Mouse (Mus musculus) mesoderm, embryonic 11.5 days (tissue): ENCODE results near the gene Prkcsh.
A peak's percentile ranks its signal among the peaks of the same experiment; 100 is the strongest.

ENCODE experiments used
- DNase-seq: peaks from one replicate; pipeline ENCODE4 v3.0.0-alpha.2; 2012; ENCODE audit warnings: low read depth, low spot score

Gene Prkcsh

DNA sequence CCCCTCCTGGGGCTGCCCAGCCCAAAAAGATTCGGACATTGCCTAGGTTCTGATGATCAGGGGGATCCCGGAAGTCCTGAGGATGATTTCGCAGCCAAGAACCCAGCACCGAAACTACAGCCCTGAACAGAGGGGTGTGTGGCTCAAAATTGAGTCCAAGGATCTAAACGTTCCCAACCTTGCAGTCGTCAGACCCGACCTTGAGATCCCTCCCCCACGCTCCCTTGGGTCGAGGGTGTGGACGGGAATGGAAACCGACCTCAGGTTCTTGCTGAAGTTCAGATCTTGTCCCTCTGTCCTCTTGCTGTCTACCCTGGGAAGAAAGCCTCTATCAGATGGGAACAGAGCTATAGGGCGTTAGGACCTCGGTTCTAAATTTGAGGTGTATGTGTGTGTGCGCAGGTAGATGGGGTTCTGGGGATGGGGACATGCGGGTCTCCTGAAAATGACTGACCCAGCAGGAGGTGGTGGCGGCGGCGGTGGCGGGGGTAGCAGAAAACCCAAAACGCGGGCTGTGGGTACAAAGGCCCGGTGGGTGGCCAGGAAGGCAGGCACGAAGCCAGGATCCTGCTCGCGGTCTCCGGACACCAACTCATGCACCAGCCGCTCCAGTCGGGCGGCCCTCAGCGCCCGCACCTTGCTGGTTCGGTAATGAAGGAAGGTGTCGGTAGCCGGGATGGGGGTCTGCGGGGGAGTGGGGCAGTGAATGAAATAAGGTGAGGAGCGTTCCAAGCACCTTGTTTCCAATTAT, 14.8 kb upstream of the Prkcsh start:
- no peak for DNase-seq

DNA sequence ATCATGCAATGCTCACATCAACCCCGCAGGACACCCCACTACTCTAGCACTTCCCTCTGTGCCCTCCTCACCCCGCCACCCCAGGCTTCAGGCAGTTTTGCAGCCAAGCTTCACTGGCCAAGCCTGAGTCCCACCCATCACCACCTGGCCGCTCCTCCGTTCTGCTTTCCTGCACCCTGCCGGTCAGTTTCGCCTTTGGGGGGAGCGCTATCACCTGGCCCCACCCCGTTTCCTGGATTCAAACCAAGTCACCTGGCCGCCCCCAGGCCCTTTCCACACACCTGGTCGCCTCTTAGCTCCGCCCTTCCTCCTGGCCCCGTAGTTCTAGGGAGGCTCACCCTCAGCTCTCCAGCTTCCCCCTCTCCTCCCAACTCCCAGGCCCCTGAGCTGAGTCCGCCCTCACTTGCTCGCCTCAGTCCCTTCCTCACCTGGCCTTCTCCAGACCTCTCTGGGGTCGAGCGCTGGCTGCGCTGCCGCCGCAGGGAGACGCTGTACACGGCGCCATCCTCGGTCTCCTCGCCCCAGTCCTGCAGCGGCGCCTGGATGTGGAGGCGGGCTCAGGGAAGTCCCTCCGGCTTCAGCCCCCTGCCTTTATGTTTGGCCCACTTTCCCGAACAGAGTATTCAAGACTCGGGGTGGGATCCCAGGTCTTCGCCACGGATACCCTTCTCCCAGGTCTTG, 14.0 kb upstream of the Prkcsh start:
- DNase-seq: no peak

DNA sequence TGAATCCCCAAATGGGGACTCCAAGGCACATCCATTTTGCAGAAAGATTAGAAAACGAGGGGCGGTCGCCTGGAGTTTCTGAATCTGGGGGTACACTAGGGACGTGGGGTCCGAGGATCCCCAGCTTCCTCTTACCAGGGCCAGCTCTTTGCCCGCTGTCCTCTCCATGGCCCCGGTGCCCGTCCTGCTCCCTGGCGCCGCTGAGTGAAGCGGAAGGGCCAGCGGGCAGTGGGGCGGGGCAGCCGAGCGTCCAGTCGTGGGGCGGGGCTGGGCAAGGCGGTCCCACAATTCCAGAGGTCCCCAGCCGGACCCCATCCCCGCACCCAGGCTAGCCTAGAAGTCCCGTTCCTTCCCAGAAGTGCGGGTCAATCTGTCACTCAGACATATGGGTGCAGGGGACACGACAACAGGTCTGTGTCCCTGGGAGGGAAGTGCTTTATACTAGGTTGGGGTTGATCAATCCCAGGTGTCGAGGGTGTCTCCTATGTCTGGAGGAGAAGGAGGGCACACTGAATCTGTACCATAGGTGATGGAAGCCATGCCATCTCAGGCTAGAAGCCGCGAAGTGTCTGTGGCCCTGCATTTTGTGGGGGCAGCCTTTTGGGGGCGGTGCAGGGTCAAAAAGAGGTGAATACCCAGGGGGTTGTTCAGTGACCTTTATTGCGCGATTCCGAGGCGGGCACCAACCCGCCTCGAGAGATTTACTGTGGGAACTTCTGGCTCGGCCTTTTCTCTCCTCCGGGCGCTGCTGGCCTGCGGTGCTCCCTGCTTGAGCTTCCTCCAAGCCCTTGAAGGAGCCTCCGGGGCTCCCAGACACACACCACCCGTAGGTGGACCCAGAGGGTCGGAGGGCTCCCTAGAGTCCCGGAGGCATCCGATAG, 13.1 kb upstream of the Prkcsh start, which contains the start of gene Rgl3:
Gene Rgl3, minus strand, starts transcription at position 217 of the 881 bp plus-strand sequence.
- DNase-seq: peak; percentile 24

DNA sequence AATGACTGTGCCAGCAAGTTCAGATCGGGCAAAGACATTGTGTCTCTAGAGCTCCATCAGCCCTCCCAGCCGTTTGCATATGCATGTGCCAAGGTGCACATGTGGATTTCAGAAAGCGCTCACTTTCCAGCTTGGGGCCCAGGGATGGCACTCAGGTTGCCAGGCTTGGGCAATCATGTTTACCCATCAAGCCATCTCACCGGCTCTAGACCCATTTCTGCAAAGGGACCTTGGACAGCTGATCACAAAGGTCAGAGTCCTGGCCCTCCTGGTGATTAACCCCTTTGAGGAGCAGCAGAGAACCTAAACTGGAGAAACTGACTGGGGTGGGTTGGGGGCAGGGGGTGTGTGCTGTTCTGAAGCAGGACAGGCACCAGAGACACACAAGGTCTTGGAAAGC, 10.4 kb upstream of the Prkcsh start:
- no peak for DNase-seq

DNA sequence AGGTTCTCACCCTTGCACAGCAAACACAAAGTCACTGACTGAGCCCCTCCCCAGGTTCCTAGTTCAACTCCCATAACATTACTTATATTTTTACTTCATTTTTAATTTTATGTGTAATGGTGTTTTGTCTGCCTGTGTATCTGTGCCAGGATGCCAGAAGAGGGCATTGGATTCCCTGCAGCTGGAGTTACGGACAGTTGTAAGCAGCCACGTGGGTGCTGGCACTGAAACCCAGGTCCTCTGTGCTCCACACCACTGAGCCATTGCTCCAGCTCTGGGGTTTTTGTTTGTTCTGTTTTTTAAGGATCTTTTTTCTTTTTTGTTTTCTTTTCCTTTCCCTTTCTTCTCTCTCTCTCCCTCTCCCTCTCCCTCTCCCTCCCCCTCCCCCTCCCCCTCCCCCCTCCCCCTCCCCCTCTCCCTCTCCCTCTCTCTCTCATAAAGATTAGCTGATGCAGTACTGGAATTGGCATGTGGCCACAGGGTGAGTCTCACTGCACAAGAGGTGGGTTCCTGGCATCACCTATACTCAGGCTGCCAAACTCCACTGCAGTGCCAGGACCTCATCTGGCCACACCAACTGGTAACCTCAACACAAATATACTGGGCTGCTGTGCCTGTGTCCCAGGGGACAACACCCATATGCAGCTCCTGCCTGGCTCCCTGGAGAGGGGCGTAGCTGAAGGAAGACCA, 6.3 kb upstream of the Prkcsh start:
- no peak for DNase-seq

DNA sequence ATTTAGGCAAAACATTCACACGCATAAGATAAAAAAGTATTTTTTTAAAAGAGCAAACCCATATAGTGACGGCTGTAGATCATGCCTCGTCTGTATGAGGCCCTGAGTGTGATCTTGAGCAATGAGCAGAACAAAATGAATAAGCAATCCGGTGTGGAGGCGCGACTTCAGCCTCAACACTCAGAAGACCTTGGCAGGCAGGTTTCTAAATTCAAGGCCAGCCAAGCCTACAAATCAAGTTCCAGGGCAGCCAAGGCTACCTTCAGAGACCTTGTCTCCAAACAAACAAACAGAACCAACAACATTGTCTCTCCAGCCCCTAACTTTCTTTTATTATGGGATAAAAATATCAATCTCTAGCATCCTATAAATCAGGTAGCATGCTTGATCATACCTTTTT, 2.3 kb upstream of the Prkcsh start:
- no peak for DNase-seq

DNA sequence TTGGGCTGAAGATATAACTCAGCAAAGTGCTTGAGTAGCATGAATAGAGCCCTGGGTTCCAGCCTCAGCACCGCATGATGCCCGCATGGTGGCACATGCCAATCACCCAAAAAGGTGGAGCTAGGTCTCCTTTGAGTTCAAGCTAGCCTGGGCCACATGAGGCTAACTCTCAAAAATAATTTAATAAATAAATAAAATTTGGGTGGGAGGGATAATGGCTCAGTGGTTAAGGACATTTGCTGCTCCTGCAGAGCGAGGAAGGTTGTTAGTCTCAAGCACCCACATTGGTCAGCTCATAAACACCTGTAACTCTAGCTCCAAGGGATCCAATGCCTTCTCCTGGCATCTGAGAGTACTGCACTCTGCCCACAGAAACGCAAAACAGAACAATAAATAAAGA, 973 bp upstream of the Prkcsh start:
- no peak for DNase-seq

DNA sequence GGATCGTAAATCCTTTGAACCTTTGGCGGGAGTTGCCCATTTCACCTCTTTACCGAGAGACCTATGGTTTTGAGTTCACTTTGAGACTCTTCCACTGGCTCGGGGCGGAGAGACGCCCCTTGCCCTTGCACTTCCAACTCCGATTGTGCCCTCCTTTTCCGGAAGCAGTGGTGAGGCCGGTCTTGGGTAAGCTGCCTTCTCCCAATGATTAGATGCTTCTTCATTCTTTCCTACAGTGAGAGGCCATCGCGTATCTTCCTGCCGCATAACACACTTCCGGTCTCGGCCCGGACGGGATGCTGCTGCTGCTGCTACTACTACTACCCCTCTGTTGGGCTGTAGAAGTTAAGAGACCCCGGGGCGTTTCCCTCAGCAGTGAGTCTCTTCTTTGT, 553 bp downstream of the Prkcsh start:
- DNase-seq: peak; percentile 47

DNA sequence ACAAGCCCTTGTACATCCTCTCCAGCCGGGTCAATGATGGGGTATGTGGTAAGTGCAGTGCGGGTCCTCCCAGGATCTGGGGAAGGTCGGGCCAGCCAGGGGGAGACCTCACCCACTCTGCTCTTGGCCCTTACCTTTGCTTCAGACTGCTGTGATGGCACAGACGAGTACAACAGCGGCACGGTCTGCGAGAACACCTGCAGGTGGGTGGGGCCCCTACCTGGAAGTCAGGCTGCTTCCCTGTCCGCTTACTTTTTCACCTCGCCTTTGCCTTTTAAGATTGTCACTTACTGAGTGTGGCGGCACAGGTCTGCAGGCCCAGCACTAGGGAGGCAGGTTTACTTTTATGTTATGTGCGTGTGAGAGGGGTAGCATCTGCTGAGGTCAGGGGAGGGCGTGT, 1.9 kb downstream of the Prkcsh start:
- DNase-seq: no peak

DNA sequence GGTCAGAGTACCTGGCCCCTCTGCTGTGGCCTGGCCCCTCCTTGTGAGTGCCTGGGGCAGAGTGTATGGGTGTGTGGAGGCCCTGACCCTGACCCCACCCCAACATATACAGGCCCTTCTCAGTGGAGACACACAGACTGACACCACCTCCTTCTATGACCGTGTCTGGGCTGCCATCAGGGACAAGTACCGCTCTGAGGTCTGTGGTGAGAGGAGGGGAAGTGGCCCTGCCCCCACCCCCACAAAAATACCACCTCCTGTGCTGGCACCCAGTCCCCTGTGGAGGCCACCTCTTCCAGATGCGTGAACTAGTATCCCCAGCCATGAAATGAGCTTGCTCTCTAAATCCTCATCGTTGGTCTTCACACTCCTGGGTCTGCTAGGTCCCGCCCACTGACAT, 8.4 kb downstream of the Prkcsh start:
- DNase-seq: no peak

DNA sequence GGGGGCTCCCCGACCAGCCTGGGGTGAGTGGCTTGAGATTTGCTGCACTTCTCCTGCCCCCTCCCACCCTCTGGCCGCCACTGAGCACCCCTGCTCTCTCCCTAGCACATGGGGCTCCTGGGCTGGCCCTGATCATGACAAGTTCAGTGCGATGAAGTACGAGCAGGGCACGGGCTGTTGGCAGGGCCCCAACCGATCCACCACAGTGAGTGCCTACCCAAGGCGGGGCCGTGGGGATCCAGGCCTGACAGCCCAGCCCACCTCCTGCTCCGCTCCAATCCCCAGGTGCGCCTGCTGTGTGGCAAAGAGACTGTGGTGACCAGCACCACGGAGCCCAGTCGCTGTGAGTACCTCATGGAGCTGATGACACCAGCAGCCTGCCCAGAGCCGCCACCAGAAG, 10.1 kb downstream of the Prkcsh start:
- no peak for DNase-seq

DNA sequence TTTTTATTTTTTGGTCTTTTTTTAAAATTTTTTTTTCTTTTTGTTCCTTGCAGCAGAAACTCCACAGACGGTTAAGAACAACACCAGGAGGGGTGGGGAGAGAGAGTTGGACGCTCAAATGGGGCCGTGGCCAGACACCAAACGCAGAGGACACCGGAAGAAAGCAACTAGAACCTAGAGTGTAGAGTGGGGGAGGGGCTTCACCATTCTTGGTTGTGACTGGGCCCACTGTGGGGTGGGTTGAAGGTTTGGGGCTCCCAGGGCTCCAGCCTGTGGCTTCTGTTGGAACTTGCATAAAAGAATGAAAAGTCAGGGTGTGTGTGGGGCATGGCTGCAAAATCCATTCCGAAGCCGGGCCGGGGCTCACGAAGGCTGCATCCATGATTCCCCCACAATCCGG, 13.6 kb downstream of the Prkcsh start:
- DNase-seq: no peak

DNA sequence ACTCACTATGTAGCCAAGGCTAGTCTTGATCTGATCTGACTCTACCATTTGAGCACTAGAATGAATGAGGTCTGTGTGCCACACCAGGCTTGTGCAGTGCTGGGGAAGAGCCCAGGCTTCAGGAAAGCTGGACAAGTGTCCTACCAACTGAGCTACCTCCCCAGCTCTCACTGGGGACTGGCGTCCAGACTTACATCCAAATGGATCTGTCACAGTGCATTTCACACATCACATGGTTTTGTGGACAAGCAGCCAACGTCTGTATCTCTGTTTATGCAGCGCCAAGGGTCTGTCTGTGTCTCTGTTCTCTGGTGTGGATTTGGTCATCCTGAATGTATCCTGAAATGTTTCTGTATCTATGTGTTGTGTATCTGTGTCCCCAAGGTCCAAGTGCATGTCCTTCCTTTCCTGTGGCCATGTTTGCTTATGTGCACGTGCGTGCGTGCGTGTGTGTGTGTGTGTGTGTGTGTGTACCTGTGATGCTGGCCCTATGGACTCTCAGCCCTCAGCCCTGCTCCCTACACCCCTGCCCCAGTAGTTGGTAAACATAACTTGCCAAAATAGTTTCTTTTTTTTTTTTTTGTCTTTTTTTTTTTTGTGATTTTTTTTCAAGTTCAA, 14.7 kb downstream of the Prkcsh start:
- DNase-seq: no peak

DNA sequence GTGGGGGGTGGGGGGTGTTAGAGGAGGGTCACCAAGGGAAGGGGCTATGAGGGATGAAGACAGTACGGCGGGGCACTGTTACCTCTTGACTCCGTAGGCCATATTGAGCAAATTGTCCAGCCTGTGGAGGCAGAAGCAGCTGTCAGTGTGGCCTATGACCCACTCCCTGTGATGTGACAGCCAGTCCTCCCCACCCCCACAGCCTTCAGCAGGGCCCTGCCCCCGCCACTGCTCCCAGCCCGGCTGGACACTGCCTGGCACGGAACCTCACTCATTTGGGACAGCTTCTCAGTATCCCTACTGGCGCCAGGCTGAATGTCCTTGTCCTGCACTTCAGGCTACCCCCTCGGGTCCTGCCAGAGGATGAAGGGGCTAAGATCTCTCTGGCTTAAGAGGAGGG, 22.0 kb downstream of the Prkcsh start:
- no peak for DNase-seq

DNA sequence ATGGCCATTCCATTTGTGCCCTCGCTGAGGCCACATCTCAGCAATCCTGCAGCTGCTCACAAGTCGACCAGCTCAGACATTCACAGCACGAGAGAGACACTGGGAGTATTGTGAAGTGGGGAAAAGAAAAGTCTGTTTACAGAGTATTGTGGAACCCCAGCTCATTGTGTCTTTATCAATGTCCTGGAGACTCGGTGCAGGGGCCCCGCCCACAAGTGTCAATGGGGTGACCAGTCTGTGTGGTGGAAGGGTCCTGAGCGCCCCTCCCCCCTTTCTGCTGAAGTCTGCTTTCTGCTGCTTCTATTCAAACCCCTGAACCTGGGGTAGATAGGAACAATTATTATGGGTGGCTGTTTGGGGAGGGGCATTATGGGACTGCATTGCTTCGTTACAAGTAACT, 25.9 kb downstream of the Prkcsh start:
- peak; percentile 36 for DNase-seq

DNA sequence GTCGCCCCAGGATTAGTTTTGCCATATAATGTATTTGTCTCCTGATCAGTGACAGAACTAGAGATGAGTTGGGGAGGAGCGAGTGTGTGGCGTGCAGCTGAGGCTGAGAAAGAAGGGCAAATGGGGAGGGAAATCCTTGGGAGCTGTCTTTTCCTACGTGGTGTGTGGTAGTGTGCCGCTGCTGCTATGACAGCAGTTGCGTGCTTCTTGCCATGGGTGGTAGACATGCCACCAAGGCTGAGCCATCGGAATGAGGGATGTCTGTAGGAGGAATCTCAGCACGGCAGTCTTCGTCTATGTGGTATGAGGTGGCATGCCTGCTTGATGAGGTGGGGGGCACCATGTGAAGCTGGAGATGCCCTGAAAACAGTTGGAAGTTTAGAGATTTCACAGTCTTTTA, 27.8 kb downstream of the Prkcsh start:
- no peak for DNase-seq

DNA sequence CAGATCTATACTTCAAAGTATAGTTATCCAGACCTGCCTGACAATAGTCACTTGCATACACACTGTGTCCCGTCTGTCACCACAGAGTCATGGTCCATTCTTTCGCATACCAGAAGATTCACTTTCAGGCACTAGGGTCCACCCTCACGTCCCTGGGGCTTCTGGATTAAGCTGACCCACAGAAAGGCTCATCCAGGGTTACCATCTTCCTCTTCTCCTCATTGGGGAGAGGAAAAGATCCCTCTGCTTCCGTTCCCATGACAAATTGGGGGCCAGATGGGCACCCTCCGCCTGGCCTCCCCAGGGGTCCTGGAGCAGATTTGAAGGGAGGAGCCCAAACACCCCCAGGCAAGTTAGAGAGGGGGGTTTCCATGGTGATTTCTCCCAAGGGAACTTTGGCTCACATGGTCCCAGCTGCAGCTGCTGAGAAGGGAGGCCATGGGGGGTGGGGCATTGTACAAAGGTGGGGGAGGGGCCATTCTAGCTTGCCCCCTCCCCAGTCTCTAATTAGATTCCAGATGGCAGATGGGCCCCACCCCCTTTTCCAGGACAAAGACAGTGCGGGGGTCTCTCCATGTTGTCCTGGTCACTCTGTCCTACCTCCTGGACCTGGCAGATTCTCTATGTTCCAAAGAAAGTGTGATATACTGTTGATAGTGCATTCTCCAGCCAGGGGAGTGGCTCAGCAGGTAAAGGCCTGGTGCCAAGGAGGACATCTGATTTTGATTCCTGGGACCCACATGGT, 32.9 kb downstream of the Prkcsh start:
- DNase-seq: peak; percentile 73

DNA sequence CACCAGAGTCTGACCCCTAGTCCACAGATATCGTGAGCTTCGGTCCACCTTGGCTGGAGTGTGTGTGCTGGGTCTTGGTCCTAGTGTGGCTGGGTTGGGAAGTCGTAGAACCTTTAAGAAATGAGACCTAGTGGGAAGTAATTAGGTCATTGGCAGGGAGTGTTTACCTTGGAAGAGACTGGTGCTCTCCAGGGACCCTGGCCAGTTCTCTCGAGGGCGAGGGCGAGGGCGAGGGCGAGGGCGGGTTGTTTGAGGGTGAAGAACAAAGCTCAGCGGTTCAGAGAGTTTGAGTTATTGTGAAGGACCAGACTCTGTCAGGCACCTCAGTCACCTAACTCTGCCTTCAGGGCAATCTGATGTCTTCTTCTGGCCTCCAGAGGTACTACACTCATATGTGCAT, 35.2 kb downstream of the Prkcsh start:
- no peak for DNase-seq

DNA sequence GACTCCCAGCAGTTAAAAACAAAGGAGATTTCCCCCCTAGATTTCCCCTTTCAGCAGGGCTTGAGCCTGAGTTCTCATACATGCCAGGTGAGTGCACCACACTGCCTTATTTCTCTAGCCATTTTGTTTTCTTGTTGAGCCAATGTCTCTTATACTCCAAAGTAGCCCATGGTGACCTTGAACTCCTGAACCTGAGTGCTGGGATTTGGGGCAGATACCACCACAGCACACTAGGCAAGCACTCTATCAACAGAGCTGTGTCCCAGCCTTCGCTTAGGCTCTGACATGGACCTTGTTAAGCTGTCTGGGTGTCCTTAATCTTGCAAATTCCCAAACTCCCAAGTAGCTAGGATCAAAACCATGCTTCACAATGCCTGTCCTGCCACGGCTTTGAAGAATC, 39.2 kb downstream of the Prkcsh start:
- DNase-seq: no peak

DNA sequence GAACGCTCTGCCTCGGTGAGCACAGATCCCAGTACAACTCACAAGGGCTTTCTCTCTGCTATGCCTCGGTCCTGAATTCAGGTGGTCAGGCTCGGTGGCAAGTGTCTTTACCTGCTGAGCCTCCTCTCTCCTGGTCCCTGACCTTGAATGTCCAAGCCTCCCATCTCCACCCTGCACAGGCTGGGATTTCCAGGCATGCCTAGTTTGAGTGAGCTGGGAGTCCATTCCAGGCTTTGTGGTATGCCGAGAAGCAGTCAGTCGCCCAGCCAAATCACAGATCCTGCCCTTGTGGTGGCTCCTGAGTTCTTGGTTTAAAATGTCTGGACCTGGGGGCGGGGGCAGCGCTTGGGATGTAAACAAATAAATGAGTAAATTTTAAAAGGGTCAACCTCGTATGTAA, 44.7 kb downstream of the Prkcsh start:
- DNase-seq: no peak

DNA sequence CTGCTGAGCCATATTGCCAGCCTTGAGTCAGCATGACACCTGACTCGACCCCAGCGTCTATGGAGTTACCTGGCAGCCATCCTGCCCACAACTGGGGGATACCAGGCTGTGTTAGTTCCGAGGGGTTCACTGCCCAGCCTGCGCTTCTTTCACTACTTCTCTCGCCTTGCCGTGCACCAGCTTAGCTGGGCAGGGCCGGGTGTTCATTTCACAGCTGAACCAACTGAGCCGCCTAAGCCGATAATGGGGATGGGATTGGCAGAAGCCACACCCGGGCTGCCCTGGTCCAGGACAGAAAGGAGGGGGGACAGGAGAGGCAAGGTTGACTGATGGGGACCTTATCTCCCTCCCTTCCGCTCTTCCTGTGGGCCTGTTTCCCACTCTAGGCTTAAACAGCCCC, 46.7 kb downstream of the Prkcsh start:
- DNase-seq: no peak
